Mouse (Mus musculus) frontal cortex, adult 2 months (tissue): ENCODE data around the gene Nol3. TPM values are rescaled to one million over a fixed set of nuclear protein-coding genes. Genes with fewer than 3 reads are reported as not detected.
"Not testable (repeated sequence)": the region's sequence is repeated elsewhere in the genome, so short reads cannot be mapped to it uniquely, and the experiment has no call there.

Experiments used
- DNase-seq, 2 experiments: peaks; one replicate each; pipeline ENCODE4 v3.0.0; 2022; ENCODE audit warnings: low spot score in 1 of 2; ENCODE audit errors: extremely low spot score in 1 of 2
- polyA plus RNA-seq: library from polyadenylated mRNA; depleted of rRNA; stranded (reverse); fragments of >200 nt; gene quantifications from 2 replicates; pipeline ENCODE4 v1.2.3, GENCODE M21; 2012; rRNA removed

The Nol3 gene
- polyA plus RNA-seq = 13.4 and 14.2 TPM in 2 replicates

DNA sequence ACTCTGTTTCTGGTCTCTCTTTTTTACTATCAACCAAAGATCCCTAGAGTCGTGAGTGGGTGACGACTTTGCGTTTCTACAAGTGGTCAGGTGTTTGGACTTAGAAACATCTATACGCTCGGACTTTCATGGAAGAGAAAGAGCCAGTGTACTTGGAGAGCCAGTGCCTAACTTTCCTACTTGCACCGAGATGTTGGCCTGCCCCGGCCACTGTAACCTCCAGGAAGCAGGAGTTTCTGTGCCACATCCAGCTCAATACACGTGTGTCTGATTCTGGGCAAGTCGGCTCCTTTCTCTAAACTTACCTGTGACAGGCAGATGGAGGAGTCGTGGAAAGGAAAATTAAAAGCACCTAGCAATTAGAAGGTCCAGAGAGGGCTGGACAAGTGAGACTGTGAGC, at the start of gene Nol3:
Nol3 (plus strand) TSS at position 301 of the 400 bp plus-strand sequence.
- no peak for DNase-seq

DNA sequence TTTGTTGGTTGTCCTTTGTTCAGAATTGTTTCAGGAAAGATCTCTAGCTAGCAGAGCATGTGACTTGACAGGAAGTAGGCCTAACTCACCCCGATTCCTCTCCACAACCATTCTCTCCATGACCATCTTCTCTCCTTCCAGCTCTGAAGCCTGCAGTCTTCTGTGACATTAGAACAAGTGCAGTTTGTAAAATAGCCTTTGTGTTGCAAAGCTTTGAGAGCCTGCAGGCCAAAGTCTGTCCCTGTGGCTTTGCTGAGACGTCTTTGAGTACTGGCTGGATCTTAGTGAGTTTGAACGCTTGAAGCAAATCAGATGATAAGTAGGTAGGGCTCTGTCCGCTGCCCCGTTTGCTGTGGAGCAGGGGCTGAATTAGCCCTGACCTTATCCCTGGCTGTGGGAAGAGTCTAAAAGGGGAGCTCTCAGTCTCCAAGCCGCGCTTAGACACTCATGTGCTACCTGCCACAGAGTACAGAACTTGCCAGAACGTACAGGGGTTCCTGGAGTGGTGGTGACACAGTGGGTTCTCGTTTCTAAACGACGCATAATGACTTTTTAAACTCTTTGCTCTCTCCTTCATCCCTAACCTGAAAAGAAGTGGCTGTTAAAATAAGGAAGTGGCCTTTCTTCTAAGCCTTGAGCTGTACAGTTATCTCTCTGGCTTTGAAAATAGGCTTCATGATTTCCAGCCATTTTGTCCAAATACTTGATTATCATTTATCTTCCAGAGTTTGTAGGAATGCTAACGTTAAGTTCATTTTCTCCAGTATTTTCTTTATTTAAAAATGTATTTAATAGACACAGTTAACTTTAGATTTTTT, 44.2 kb upstream of the Nol3 start:
- no peak for DNase-seq

DNA sequence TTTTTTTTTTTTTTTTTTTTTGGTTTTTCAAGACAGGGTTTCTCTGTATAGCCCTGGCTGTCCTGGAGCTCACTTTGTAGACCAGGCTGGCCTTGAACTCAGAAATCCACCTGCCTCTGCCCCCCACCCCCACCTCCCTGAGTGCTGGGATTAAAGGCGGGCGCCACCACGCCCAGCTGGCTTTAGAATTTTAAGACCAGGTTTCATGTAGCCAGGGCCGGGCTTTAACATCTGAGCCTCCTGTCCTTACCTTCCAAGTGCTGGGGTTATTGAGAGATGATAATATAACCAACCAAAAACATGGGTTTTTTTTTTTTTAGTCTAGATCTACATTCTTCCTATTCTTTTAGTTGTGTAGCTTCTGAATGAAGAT, 43.6 kb upstream of the Nol3 start:
- DNase-seq = not testable (repeated sequence)

DNA sequence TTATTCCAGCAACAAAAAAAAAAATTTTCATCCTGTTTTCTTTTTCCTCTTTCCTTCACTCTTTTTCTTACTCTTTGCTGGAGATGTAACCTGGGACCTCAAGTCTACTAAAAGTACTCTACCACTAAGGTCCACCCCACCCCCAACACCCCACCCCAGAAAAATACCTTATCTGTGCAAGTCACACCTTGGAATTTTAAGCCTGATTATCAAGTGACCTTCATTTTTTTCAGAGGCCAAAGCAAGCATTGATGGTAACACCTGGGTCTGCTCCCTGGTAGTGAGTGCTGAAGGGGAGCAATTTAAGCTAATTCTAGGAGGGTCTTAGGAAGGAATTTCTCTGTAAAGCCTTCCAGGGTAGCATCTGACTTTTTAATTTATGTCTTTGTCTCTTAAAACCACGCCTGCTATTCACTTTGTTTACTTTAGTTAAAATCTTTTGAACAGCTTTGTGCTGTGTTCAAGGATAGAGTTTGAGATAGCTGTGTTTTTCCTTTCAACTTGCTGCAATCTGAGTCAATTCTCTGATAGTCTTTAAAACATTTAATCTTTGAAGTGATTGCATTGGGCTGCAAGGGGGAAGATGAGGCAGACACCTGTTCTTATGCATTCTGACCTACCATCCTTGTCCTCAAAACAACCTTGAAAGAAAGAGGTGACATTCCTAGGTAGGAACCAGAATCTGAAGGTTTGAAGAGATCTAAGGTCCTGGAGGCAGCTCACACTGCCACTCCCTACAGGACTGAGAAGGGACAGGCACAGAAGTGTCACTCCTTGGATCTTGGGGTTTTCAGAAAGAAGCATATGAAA, 42.6 kb upstream of the Nol3 start:
- DNase-seq = no peak

DNA sequence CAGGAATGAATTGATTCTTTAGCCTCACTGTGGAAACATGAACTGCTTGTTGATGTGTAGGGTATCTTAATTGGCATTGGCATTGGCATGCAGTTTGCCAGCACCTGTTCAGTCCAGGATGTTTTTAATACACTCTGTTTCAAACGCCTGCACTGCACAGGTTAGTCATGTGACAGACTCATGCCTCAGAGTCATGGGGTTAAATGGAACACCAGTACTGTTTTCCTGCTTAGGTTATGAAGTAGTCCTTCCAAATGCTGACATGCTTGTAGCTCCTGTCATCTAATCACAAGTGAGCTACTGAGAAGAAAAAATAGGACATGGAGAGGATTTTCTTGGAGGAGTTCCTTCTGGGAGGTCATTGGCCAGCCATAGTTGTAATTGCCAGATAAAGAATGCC, 40.7 kb upstream of the Nol3 start:
- no peak for DNase-seq

DNA sequence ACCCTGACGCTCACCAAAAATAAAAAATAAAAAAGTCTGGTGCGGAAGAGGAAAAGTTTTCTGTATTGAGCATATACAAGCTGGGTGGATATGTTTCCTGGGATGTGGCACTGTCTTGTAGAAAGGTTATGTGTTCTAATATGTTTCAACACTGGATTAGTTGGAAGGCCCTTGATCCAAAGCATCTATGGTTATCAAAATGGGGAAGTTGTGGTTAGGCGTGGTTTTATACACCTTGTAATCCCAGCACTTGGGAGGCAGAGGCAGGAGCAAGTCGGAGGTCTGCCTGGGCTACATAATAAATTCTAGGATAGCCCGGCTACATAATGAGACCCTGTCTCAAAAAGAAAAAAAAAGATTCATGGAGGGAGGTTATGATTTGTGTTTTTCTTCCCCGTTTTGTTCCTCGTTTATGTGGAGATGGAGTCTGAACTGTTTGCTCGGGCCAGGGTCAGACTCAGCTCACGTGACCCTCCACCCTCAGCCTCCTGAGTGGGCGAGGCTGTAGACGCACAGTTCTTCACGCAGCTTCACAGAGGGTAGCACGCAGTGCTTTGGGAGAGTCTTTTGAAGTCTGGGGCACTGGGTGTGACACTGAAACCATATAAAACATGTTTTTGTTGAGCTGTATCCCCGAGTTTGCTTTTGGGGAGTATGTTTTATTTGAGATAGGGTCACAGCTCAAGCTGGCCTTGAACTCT, 38.3 kb upstream of the Nol3 start:
- DNase-seq = no peak

DNA sequence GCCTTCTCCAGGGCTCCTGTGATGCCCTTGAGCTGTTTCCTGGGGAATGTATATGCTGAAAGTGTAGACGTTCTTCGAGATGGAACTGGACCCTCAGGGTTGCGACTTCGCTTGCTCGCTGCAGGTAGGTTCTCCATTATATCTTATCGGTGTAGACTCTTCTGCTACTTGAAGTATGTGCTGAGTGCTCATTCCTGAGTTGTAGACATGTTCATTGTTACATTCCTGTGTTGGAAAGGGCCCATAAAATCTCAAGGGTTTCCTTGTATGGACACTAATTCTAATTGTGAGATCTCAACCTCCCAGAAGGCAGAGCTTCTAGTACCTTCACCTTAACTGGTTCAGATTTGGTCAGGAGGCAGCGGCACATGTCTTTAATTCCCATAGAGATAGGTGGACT, 34.9 kb upstream of the Nol3 start:
- no peak for DNase-seq

DNA sequence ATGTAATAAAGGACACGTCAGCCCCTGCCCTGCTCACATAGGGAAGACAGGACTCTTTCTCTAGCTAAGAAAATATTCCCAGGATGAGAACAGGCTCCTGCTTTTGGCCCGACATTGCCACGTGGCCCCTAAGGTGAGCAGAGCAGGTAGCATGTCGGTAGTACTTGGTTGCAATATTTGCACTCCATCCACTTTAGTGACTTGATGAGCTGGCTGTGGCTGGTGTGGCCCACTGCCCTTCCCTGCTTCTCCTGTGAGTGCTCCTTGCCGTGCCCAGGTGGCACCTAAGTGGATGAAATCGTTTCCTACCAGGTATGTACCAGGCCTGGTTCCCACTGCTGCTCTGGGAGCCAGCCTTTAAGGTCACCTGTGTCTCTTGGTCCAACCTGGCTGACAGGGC, 24.0 kb upstream of the Nol3 start:
- no peak for DNase-seq

DNA sequence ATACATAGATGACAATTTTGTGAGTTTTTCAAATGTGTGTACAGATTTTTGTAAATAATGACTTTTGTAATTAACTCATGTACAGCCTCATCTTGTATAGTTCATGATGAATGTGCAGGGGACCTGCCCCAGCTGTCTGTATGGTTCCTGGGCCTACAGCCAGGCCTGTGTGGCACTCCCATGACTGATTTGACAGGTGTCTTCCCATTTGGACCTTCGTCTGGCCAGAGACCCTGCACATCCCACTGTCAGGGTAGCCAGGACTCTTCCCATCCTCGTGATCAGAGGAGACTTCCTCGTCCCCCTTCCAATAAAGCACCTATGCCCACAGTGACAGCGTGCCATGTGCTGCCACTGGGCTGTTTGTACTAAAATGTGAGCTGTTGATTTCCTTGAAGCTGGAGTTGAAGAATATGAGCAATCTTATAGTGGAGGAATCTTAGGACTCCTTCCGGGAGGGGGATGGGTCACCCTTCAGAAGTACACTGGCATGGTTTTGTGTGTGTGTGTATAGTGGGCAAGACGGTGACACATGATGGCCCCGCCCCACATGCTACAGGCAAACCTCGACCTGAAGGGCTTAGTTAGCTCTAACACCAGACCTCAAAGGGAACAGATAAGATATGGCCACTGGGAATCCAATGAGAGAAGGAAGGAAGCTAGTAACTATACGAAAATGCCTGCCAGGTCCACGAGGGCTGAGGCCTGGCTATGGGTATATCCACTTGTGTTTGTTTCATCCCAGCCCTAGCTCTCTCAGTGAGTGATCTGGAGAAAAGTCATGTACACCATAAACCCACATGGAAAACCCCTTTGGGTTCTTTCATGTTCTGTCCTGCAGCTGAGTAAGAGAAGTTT, 23.0 kb upstream of the Nol3 start:
- no peak for DNase-seq

DNA sequence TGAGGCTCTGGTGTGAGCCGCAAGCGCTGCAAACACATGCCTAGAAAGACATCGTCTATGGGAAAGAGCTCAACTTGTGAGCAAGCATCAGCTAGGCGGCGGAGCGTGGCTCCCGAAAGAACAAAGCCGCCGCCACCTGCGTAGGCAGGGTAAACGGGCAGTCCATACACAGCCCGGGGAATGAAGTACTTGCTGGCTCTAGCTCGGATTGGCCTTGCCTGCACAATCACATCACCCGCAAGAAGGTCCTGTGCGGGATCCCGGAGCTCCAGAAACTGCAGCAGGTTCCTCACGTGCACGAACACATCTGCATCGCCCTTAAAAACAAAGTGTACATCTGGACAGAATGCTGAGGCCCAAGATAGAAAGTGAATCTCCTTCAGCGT, 22.2 kb upstream of the Nol3 start:
- no peak for DNase-seq

DNA sequence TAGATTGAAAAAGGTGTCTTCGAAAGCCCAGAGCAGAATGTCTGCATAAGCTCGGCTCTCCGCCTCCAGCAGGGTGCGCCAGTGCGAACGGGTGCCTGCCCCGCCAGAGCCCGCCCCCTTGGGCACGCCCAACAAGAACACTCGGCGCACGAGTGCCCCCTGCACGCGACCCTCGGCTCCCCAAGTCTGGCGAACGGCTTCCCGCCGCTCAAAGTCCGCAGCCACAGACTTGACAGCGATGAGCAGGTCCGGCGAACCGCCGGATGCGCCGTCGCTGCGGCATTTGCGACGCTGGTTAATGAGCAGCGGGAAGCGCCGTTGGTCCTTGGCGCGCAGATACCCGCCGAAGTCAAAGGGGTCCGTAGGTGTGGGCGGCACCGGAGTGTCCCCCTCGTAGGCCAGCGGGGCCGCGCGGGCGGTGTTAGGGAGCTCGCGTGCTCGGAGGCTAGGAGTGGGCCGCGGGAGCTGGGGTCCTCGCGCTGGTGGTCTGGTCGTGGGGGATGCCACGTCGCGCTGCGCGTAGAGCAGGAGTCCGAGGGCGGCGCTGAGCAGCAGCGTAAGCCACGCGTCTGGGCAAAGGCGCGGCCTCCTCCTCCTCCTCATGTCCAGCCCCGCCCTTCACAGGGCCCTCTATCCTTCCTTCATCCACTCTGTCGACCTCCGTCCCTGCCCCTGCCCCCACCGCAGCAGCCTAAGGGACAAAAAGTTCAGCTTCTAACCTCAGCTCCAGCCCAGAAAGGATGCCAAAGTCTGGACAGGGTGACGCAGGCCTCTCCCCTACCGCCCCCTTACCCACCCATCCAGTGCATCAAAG, 21.6 kb upstream of the Nol3 start:
- peak; percentile 68 to 92 for DNase-seq

DNA sequence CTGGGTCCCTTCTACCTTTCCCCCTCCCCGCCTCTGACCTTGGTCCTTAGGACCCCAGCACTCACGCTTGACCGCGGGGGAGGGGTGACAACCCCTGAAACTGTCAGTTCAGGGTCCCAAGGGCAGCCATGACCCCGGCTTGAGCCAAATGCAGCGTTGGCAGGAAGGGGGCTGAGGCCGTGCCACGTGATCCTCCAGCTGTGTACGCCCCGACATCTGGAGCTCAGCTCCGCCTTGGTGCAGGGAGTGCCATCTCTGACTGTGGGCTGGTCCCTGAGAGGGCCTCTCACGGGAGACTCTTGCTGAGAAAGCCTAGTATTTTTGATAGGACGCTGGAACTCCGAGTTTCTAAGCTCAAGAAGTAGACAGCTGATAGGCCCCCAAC, 21.0 kb upstream of the Nol3 start, which contains the start of gene B3gnt9:
B3gnt9 (minus strand) TSS at position 188 of the 385 bp plus-strand sequence.
- no peak for DNase-seq

DNA sequence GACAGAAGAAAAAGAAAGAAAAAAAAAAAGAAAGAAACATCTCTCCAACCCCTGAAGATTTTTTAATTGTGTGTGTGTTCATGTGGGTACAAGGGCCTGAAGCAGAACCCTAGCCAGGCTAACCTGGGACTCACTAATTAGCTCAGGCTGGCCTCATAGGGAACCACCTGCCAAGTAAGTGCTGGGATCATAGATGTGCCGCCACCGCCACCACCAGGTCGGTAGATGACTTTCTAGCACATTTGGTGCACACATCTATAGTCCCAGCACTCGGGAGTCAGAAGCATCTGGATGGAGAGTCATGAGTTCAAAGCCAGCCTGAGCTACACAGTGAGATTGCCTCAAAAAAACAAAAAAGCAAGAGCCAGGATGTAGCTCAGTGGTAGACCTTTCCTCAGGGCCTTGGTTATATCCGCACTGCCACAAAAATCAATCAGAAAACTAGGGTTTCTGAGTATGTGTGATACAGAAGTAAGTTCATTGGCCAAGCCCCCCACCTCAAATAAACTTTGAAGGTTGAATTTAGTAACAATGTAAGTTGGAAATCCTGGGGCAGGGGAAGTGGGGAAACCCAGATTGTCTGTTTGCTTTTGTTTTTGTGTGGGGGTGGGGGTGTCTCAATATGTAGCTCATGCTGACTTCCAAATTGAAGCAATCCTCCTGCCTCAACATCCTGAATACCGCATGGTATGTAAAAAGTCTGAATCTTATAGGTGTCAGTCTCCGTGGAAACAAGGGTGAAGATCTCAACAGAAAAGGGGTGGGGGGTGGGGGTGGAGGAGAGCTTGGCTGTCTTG, 18.4 kb upstream of the Nol3 start:
- DNase-seq = no peak

DNA sequence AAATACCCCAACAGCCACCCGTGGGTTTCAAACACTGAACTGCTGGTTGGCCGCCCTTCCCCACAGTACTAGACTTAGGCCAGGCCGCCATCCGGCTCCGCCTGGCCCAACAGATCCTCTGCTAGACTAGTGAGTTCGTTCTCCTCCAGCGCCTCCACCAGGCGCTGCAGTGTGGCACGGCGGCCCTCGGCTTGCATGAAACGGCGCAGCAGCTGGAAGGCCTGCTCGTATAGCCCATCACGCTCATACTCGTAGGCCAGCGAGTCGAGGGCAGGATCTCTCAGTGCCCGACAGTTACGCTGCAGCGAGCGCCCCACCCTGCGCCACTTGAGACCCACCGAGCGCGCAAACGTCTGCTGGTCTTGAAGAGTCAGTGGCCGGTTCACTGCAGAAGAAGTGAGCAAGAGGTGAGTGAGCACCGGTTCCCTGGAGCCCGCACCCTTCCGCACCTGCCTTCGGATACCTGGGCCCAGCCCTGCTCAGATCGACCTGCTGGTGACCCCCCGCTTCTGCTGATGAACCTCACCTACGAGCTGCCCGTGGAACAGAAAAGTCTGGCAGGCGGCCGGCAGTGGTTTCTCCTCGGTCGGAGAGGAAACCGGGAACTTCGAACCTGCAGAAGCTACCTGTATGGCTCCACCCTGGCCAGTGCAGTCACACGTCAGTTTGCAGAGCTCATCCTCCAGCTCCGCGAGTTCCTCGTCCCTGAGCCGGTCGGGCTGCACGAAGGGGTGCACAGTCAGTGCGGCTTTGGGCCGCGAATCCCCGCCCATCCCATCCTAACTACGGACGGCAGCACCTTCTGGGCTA, 16.8 kb upstream of the Nol3 start:
- DNase-seq = no peak

DNA sequence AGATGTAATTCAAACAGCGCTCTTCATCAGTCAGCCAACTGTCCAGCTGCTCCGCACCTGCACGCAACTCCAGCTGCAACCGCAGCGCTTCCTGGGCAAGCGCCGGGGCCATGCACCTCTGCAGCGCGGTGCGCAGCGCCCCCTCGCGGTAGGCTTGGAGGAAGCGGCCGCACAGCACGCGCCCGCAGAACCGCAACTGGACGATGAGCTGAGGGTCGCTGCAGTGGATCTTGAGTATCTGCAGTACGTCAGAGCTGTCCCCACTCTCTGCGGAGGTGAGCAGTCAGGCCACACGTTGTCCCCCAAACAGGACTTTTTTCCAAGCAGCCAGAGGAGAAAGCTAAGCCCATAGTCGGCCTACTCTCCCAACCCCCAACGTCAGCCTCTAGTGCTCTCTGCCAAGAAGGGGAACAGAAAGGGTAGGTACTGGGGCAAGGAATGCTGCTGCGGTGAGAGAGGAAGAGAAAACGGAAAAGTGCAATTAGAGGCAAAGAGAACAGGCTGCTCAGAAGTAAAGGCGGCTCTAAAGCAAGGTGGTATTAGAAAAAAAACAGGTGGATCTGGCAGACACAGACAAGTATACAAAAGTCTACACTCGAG, 16.1 kb upstream of the Nol3 start:
- DNase-seq = peak in 1 of 2 experiments; percentile 72

DNA sequence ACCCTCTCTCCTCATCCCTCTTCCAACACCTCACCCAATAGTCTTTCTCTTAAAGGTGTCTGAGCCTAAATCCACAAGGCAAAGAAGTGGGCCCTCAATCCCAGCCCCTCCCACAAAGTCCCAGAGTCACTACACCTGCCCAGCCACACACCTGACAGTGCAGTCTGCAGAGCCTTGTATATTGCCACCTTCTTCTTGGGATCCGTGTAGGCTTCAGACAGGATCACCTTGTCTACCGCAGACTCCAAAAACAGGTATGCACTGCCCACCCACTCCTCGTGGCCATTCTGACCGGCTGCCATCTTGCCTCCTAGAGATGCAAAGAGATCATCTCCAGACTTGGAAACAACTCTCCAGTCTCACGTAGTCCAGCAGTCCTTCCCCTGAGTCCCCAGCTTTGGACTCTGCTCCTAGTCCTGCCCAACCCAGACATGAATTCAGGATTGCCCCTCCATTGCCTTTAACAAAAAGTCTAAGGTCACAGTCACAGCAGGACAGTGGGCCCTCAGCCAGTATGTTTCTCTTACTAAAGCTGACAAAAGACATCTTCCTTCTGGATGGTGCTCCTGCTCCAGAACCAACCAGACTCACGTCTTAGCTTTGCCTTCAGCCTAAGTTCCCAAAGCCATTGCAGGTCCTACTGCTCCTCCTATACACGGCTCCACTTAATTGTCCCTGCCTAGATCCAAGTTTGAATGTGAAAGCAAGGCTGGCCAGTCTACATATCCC, 15.4 kb upstream of the Nol3 start:
- no peak for DNase-seq
